Mouse (Mus musculus) kidney, postnatal 0 days (tissue): Measurements from ENCODE around the gene Hagh. TPM values are rescaled to one million over a fixed set of nuclear protein-coding genes. Genes with fewer than 3 reads are reported as not detected.

Source experiments
- ATAC-seq: fragments of 200-750 bp; cut with Nextera tagmentation; replicated peaks from 2 replicates; pipeline ENCODE4 v1.8.0; 2017; ENCODE audit warnings: low read depth, moderate number of reproducible peaks, moderate TSS enrichment, moderate library complexity; ENCODE audit not compliant: low FRiP score
- DNase-seq: peaks from one replicate; pipeline ENCODE4 v3.0.0-alpha.2; 2016; ENCODE audit warnings: low spot score
- H3K27ac ChIP-seq: fragments of 300-500 bp; sonication (generic); 2 replicates; pipeline ENCODE4 v1.5.1; 2014; ENCODE audit warnings: mild to moderate bottlenecking
- H3K27me3 ChIP-seq: fragments of 300-500 bp; sonication (generic); 2 replicates; pipeline ENCODE4 v1.6.1; 2014; ENCODE audit warnings: low read length, mixed read lengths; ENCODE audit not compliant: insufficient read depth
- H3K36me3 ChIP-seq: fragments of 300-500 bp; sonication (generic); 2 replicates; pipeline ENCODE4 v1.6.1; 2014; ENCODE audit warnings: low read length, mixed read lengths; ENCODE audit not compliant: insufficient read depth
- H3K4me1 ChIP-seq: fragments of 300-500 bp; sonication (generic); replicated peaks from 2 replicates; pipeline ENCODE4 v1.6.1; 2014; ENCODE audit warnings: antibody characterized with exemption, low read length, mixed read lengths; ENCODE audit not compliant: insufficient read depth
- H3K4me2 ChIP-seq: fragments of 300-500 bp; sonication (generic); 2 replicates; pipeline ENCODE4 v1.6.1; 2014; ENCODE audit warnings: mild to moderate bottlenecking, low read length, moderate library complexity, mixed read lengths
- H3K4me3 ChIP-seq: fragments of 300-500 bp; sonication (generic); replicated peaks from 2 replicates; pipeline ENCODE4 v1.5.1; 2014; ENCODE audit warnings: low read depth, low read length
- H3K9ac ChIP-seq: fragments of 300-500 bp; sonication (generic); 2 replicates; pipeline ENCODE4 v1.6.1; 2014; ENCODE audit warnings: low read depth, low read length
- H3K9me3 ChIP-seq: fragments of 300-500 bp; sonication (generic); replicated peaks from 2 replicates; pipeline ENCODE4 v1.6.1; 2016; ENCODE audit warnings: low read length, inconsistent platforms, mixed read lengths
- CTCF ChIP-seq: IDR thresholded peaks from 2 replicates; pipeline ENCODE4 v1.5.1; 2016; ENCODE audit warnings: antibody characterized with exemption, low read depth, mild to moderate bottlenecking, moderate library complexity
- WGBS: fragments of 180-500 bp; shearing (Covaris S2); extraction: QIAGEN DNeasy Blood & Tissue Kit; methylation state at CpG from one replicate; pipeline ENCODE4 v1.1.7; 2014; 5-methylcytosine and 5-hydroxymethylcytosine counted together
- polyA plus RNA-seq: library from polyadenylated mRNA; unstranded; fragments of >200 nt; fragmentation: Nextera tagmentation; extraction: Ambion mirVana; gene quantifications from 2 replicates; pipeline ENCODE4 v1.2.1, GENCODE M21; 2015

The Hagh gene
- polyA plus RNA-seq, 1 experiment from 2014 or later: 99.7 TPM

DNA sequence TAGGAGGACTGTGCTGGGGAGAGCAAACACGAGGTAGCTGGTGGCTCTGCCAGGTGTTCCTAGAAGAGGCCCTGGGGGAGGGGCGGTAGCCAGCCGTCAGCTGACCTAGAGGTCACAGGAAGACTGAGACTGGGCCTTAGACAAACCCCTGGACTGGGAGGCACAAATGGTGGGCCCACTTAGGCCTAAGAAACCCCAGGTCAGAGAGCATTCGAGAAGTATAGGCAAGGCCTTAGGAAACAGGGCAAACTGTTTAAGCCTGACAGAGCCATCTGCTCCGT lies 38.1 kb downstream of the Hagh start:
- DNase-seq (no peak), ATAC-seq (peak; percentile 36)
- H3K9me3 ChIP-seq: no peaks in the 10 kb centered on the region
- H3K27me3 ChIP-seq: no peaks in the 10 kb centered on the region
- H3K4me2 ChIP-seq: no peak overlapping the region
- 0 out of 2 replicates have a peak, but pooled peaks cover 4% of the 10 kb centered on the region for H3K4me1 ChIP-seq
- H3K9ac ChIP-seq: peak overlapping the region; percentile 24; the same call in 1 of the 2 replicates
- H3K36me3 ChIP-seq: peaks cover 5% of the 10 kb centered on the region; the same call in 1 of the 2 replicates
- no peak overlapping the region for H3K4me3 ChIP-seq
- no peak for TF ChIP-seq CTCF
- WGBS: 24% methylated on average over 5 of the region's 5 CpGs
- H3K27ac ChIP-seq: peak overlapping the region; percentile 38; the same call in 1 of the 2 replicates

DNA sequence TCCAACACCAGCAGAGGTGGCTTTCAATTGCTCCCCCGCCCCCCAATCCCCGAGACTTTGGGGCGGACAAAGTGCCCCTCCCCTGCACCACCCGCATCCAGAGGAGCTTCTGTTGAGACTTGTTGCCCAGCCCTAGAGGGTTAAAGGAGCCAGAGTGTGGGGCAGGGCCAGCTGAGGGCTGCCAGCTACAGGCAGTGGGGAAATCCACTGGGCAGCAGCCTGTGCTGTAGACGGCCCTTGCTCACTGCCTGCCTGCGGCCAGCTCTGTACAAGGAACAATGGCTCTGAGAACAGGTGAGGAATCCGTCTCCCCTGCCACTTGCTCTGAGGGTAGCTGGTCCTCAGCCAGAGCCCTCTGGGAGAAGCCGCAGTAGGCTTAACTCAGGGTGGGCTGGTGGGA lies 38.6 kb downstream of the Hagh start:
- Histone ChIP-seq H3K9ac (peak overlapping the region; percentile 24; the same call in 1 of the 2 replicates), H3K27me3 (no peaks in the 10 kb centered on the region), H3K4me1 (0 out of 2 replicates have a peak, but pooled peaks cover 4% of the 10 kb centered on the region), H3K4me3 (no peak overlapping the region), H3K27ac (peak overlapping the region; percentile 38; the same call in 1 of the 2 replicates), H3K36me3 (peaks cover 5% of the 10 kb centered on the region; the same call in 1 of the 2 replicates), H3K9me3 (no peaks in the 10 kb centered on the region), H3K4me2 (no peak overlapping the region)
- DNase-seq: no peak
- 64% methylated on average over 8 of the region's 8 CpGs for WGBS
- TF ChIP-seq CTCF: no peak
- no peak for ATAC-seq

DNA sequence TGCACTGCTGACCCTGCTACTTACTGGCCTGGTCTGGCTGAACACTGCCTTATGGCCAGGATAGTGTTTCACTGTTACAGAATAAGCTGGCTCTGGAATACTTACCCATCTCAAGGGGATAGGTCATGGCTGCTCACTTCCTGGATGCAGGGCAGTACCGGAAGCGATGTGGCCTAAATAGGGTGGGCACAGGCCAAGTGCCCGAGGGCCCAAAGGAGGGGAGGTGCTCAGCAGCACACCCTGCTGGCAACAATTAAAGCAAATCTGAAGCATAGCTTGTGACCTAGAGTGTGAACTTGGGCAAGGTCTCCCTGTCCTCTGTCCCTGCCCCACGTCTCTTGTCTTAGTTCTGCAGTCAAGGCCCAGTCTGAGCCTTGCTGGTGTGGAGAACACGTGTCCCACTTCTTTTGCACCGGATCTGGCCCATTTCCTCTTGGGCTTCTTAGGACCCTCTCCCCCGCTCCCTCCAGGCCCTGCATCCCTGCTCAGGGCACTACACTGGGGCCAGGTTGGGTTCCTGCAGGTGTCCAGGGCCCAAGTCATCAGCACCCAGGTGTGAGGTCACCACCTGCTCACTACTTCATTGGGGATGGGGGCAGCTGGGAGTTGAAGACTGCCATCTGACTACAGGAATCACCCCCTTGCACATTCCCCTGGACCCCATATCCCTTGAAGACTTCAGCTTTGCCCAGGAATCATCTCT lies 41.9 kb downstream of the Hagh start:
- DNase-seq: peak; percentile 65
- peak; percentile 73 for TF ChIP-seq CTCF

DNA sequence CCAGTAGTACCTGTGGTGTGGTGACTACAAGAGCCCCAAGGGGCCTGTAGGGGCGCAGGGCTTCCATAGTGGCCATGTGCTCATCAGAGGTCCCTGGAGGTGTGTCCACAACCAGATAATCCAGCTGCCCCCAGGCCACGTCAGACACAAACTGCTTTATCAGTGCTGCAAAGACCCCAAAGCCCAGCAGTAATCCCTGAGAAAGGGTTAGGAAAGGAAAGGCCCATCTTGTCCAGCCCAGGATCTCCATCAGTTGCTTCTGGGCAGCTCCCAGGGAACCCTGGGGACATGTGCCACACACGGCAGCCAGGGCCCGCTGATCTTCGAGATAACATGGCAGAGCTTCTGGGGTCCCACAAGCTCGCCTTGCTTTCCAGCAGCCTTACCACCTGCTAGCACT lies 44.4 kb downstream of the Hagh start:
- Histone ChIP-seq H3K4me2 (no peak overlapping the region), H3K9me3 (no peaks in the 10 kb centered on the region), H3K36me3 (peaks cover 9% of the 10 kb centered on the region; the same call in 1 of the 2 replicates), H3K4me3 (no peak overlapping the region), H3K9ac (no peak overlapping the region), H3K27ac (no peak overlapping the region), H3K27me3 (no peaks in the 10 kb centered on the region), H3K4me1 (peaks cover 9% of the 10 kb centered on the region)
- TF ChIP-seq CTCF: no peak
- ATAC-seq: no peak
- DNase-seq: no peak
- WGBS: 83% methylated on average over 6 of the region's 6 CpGs

More for the DNA sequence above, 41.9 kb downstream of the Hagh start:
- 0 out of 2 replicates have a peak, but pooled peaks have one; percentile 2 for ATAC-seq
- Histone ChIP-seq H3K9ac (no peak overlapping the region), H3K4me2 (no peak overlapping the region), H3K27me3 (no peaks in the 10 kb centered on the region), H3K4me3 (no peak overlapping the region), H3K4me1 (peaks cover 4% of the 10 kb centered on the region; the same call in 1 of the 2 replicates), H3K36me3 (peaks cover 9% of the 10 kb centered on the region; the same call in 1 of the 2 replicates), H3K9me3 (no peaks in the 10 kb centered on the region), H3K27ac (no peak overlapping the region)
- 41% methylated on average over 7 of the region's 7 CpGs for WGBS

DNA sequence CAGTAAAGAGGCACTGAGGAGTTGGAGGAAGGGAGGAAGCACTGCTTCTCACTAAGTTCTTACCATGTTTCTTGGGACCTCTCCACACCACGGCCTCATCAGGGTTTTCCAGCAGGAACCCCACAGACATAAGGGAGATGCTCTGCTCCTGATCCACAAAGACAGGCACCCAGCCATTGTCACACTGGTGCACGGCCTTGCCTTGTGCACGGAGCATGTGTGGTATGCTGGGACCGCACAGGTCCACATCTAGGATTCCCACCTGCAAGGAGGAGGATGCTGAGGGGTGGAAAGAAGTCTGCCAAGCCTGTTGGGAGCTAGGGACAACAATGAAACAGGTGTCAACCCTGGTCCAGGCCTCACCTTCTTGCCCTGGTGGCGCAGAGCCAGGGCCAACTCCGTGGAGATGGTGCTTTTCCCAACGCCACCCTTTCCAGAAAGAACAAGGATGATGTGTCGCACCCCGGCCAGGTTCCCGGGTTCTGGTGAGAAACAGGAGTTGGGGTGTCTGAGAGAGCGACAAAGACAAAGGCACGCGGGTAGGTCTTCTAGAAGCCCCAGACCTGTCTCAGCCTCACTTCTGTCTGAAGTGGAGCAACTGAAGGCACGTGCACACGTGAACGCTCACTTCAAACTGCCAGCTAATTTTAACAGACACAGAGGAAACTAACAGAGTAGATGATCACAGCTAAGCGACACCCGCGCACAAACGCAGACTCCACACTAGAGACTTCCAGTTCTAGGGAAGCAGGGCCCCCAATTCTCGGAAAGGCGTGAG lies 45.6 kb downstream of the Hagh start:
- 28% methylated on average over 22 of the region's 22 CpGs for WGBS
- DNase-seq (no peak), ATAC-seq (no peak)
- no peaks in the 10 kb centered on the region for H3K27me3 ChIP-seq
- H3K9me3 ChIP-seq: no peaks in the 10 kb centered on the region
- peak overlapping the region; percentile 73 for H3K9ac ChIP-seq
- TF ChIP-seq CTCF: no peak
- peak overlapping the region; percentile 82 for H3K4me2 ChIP-seq
- H3K36me3 ChIP-seq: peaks cover 13% of the 10 kb centered on the region; the same call in 1 of the 2 replicates
- no peak overlapping the region; the same call in 1 of the 2 replicates for H3K27ac ChIP-seq
- H3K4me1 ChIP-seq: peaks cover 9% of the 10 kb centered on the region
- peak overlapping the region; percentile 87 for H3K4me3 ChIP-seq

DNA sequence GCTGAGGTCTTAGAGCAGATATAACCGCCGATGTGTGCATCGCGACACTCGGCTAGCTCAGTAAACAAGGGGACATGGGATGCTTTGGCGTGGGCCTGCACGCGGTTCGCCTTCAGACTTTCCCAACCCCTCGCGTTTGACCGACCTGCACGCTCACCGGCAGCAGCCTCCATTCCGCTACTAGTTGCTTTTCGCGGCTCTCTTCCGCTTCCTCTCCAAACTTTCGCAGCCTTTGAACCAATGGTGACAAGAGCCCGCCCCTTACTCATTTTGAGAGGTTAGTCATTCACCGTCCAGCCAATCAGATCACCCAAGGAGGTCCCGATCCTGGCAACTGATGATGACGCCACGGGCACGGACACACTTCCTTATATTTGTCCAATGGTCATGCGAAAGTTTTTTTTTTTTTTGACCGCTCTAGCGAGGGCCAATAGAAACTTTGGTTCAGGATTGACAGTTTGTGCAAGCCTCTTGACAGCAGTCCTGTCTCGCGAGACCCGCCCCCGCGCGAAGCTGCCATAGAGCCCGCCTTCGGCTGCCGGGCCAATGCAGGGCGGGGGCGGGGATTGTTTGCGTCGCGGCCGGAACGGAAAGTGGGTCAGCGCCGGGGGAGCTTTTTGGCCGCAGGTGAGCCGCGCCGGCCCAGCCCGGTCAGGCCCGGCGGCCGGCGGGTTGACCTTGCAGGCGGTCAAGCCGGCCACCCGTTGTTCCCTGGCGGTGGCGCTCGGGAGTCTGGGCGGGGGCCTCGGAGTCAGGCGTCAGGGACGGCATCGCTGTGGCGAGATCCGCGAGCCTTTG lies 46.4 kb downstream of the Hagh start, which contains the start of the genes Nubp2 and Spsb3:
TSS of gene Nubp2 (minus strand) at position 216 of the 798 bp plus-strand sequence.
TSS of gene Spsb3 (plus strand) at position 510 of the 798 bp plus-strand sequence.
- Histone ChIP-seq H3K4me1 (peaks cover 9% of the 10 kb centered on the region), H3K4me3 (peak within 1 kb of the TSS; percentile 87), H3K4me2 (peak within 1 kb of the TSS; percentile 82), H3K27me3 (no peaks in the 10 kb centered on the region), H3K9me3 (no peaks in the 10 kb centered on the region), H3K36me3 (peaks cover 20% of the 10 kb centered on the region; the same call in 1 of the 2 replicates), H3K9ac (peak within 1 kb of the TSS; percentile 77), H3K27ac (peak within 1 kb of the TSS; percentile 80)
- DNase-seq: peak; percentile 100
- ATAC-seq: peak; percentile 94
- whole genome bisulfite sequencing: under 1% methylated on average over 69 of the region's 69 CpGs
- TF ChIP-seq CTCF: no peak; the same call in 1 of the 2 replicates
